18 mouse cellular contexts compared by ENCODE assay signal in genomic region chr8:10654922-10655518, GRCm38 (mm10).
DNase-seq lines count a peak whose midpoint lies in the region; ATAC-seq and TF ChIP-seq lines count a peak whose summit lies in the region.
"Had no signal": no experiment of that assay in that cellular context is flagged by ENCODE, and none has a peak within 500 bp of the region (broad histone marks: within the 10 kb centered on the region; RNA-seq: fewer than 3 reads in every experiment).

No protein-coding gene starts in this region.

- WGBS in heart, embryonic 10.5 days, result 35% methylated on average over 9 of the region's 9 CpGs
- 35% methylated on average over 9 of the region's 9 CpGs for WGBS in heart, embryonic 12.5 days
- WGBS in liver, postnatal 0 days (ENCODE audit: insufficient replicate concordance), result 43% methylated on average over 9 of the region's 9 CpGs

- no peak for ATAC-seq in heart, embryonic 12.5 days (ENCODE audit: insufficient number of reproducible peaks, low FRiP score)
- peak; percentile 65; the same call in 1 of the 2 replicates for ATAC-seq in erythroblast, adult 5-6 weeks (replicated peaks; ENCODE audit: low FRiP score, poor library complexity, severe bottlenecking)
- peak; percentile 40 for ATAC-seq in liver, postnatal 0 days
- ATAC-seq: inflammation-experienced regulatory T-cells, adult 6 months had no signal

- no peaks in the 10 kb centered on the region for H3K9me3 ChIP-seq in heart, embryonic 10.5 days
- no peaks in the 10 kb centered on the region for H3K9me3 ChIP-seq in heart, embryonic 12.5 days (replicated peaks)
- no peaks in the 10 kb centered on the region for H3K9me3 ChIP-seq in liver, postnatal 0 days (ENCODE audit: low read length)
- H3K9me3 ChIP-seq: forebrain, embryonic 12.5 days; limb, embryonic 12.5 days; neural tube, embryonic 12.5 days had no signal

- no peak for TF ChIP-seq CTCF in liver, postnatal 0 days (IDR thresholded peaks at IDR 0.05; ENCODE audit: low read depth)

- DNase-seq in heart, embryonic 10.5 days (ENCODE audit: low spot score), result no peak
- DNase-seq in 3T3-L1 (ENCODE audit: low read depth, low spot score), result peak; percentile 58
- no peak for DNase-seq in liver, postnatal 0 days
- DNase-seq in frontal cortex, postnatal 14 days (ENCODE audit: low spot score in 2 of 2), result no peak
- DNase-seq in adrenal gland, postnatal 36 days, result no peak
- no peak for DNase-seq in adrenal gland, adult (ENCODE audit: inconsistent age in 2 of 2, low spot score in 1 of 2)
- DNase-seq: cerebellum, adult 18-20 months; gastrocnemius, postnatal 14 days; kidney, adult 9 months; kidney, postnatal 4 days; thymus, postnatal 25 days had no signal

- TF ChIP-seq EP300 in liver, postnatal 0 days (IDR thresholded peaks at IDR 0.05; ENCODE audit: low read depth), result peak; percentile 79

- H3K27me3 ChIP-seq in heart, embryonic 10.5 days (ENCODE audit: insufficient read depth, poor library complexity, severe bottlenecking), result no peaks in the 10 kb centered on the region
- no peaks in the 10 kb centered on the region for H3K27me3 ChIP-seq in heart, embryonic 12.5 days (replicated peaks)
- no peaks in the 10 kb centered on the region for H3K27me3 ChIP-seq in liver, postnatal 0 days (ENCODE audit: insufficient read depth, low read length)
- H3K27me3 ChIP-seq: limb, embryonic 12.5 days; neural tube, embryonic 12.5 days had no signal

- 0 out of 2 replicates have a peak overlapping the region, but pooled peaks have one; percentile 42 for H3K27ac ChIP-seq in heart, embryonic 10.5 days
- H3K27ac ChIP-seq in heart, embryonic 12.5 days (ENCODE audit: poor library complexity, severe bottlenecking), result no peak overlapping the region
- no peak overlapping the region for H3K27ac ChIP-seq in liver, postnatal 0 days (ENCODE audit: low read depth)
- H3K27ac ChIP-seq: forebrain, embryonic 12.5 days; limb, embryonic 12.5 days; neural tube, embryonic 12.5 days had no signal

- no peak overlapping the region for H3K4me3 ChIP-seq in heart, embryonic 10.5 days
- H3K4me3 ChIP-seq in heart, embryonic 12.5 days, result no peak overlapping the region
- no peak overlapping the region for H3K4me3 ChIP-seq in liver, postnatal 0 days (ENCODE audit: low read depth, low read length)
- H3K4me3 ChIP-seq: forebrain, embryonic 12.5 days; limb, embryonic 12.5 days; neural tube, embryonic 12.5 days had no signal

- no peak overlapping the region for H3K4me2 ChIP-seq in heart, embryonic 12.5 days
- H3K4me2 ChIP-seq in liver, postnatal 0 days (ENCODE audit: low read depth, low read length), result no peak overlapping the region
- H3K4me2 ChIP-seq: forebrain, embryonic 12.5 days; heart, embryonic 11.5 days; limb, embryonic 12.5 days; neural tube, embryonic 12.5 days had no signal

- H3K9ac ChIP-seq in heart, embryonic 12.5 days, result no peak overlapping the region
- H3K9ac ChIP-seq in liver, postnatal 0 days (replicated peaks), result no peak overlapping the region; the same call in 1 of the 2 replicates
- H3K9ac ChIP-seq: forebrain, embryonic 12.5 days; limb, embryonic 12.5 days; neural tube, embryonic 12.5 days had no signal

- peaks cover 40% of the 10 kb centered on the region for H3K4me1 ChIP-seq in heart, embryonic 10.5 days
- H3K4me1 ChIP-seq in heart, embryonic 12.5 days (replicated peaks), result peaks cover 38% of the 10 kb centered on the region
- no peaks in the 10 kb centered on the region for H3K4me1 ChIP-seq in liver, postnatal 0 days (ENCODE audit: insufficient read depth)
- H3K4me1 ChIP-seq: forebrain, embryonic 12.5 days; neural tube, embryonic 12.5 days had no signal

- H3K36me3 ChIP-seq in heart, embryonic 10.5 days, result no peaks in the 10 kb centered on the region
- no peaks in the 10 kb centered on the region for H3K36me3 ChIP-seq in heart, embryonic 12.5 days
- H3K36me3 ChIP-seq in liver, postnatal 0 days (replicated peaks; ENCODE audit: insufficient read depth, low read length), result no peaks in the 10 kb centered on the region
- H3K36me3 ChIP-seq: forebrain, embryonic 12.5 days; limb, embryonic 12.5 days; neural tube, embryonic 12.5 days had no signal
